Mouse (Mus musculus): ENCODE measurements around the gene 4933427D14Rik. TPM values are rescaled to one million over a fixed set of nuclear protein-coding genes. Genes with fewer than 3 reads are reported as not detected.
A peak's percentile ranks its signal among the peaks of the same experiment; 100 is the strongest.

The 4933427D14Rik gene
- polyA plus RNA-seq, 1 experiment from 2014 or later, result 18.3 TPM

DNA sequence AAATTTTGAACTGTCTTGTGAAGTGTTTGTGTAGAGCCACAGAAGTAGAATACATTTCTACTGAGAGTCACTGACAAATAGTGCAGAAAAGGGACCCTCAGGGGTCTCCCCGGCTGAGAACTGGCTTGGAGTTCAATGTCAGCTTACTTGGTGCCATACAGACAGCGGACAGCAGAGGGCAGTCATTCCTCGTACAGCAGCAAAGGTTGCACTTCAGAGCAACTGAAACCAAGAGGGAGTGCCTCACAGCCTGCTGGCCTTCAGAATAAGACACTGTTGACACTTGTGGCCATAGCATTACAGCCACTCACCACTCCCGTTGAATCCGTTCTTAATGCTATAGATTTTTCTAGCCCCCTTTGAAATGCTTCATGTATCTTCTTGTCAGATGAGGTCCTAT, 17.6 kb upstream of the 4933427D14Rik start:
- WGBS, result 19% methylated on average over 5 of the region's 5 CpGs
- Histone ChIP-seq H3K4me1 (no peaks in the 10 kb centered on the region), H3K36me3 (no peaks in the 10 kb centered on the region), H3K9ac (no peak overlapping the region), H3K4me3 (no peak overlapping the region), H3K4me2 (replicated peaks) (no peak overlapping the region), H3K27ac (no peak overlapping the region), H3K9me3 (no peaks in the 10 kb centered on the region), H3K27me3 (no peaks in the 10 kb centered on the region)
- no peak for ATAC-seq (ENCODE audit: low FRiP score, low read depth)

DNA sequence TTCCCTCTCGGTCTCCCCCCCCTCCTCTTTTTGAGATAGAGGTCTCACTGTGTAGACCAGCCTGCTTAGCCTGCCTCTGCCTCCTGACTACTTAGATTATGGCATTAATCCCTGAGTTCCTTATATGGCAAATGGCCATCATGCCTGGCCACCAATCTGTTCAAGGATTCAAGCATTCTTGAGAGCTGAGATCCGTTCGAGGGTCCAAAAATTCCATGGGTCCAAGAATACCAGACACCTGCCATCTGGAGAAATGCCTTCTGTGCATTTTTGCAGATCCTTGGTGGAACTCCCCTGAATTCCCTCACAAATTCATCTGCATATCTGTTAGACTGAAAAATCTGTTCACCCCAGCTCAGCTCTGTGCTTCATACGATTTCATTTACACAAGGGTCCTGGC, 16.2 kb upstream of the 4933427D14Rik start:
- Histone ChIP-seq H3K9ac (no peak overlapping the region), H3K27ac (no peak overlapping the region), H3K9me3 (no peaks in the 10 kb centered on the region), H3K36me3 (no peaks in the 10 kb centered on the region), H3K4me3 (no peak overlapping the region), H3K4me2 (replicated peaks) (no peak overlapping the region), H3K27me3 (no peaks in the 10 kb centered on the region), H3K4me1 (no peaks in the 10 kb centered on the region)
- ATAC-seq (ENCODE audit: low FRiP score, low read depth), result no peak
- 81% methylated on average over 4 of the region's 4 CpGs for WGBS

DNA sequence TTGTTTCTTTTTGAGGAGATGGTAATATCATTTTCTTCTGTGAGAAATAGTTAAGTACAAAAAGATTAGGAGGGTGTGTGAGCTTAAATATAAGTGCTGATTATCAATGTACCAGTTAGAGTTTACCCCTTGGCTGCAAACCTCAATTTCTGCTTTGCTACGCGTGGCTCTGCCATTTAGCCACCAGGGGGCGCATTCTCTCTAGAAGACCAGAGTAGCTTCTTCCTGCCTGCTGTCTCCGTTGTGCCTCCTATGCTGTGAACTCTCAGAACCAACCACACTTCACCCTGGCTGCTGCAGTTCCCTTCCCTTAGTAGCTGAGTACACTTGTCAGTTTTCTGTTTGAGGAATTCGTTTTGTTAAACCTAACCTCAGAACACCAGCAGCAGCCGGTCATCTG, 14.0 kb upstream of the 4933427D14Rik start:
- no peak overlapping the region for H3K9ac ChIP-seq
- no peak overlapping the region for H3K4me3 ChIP-seq
- H3K36me3 ChIP-seq, result no peaks in the 10 kb centered on the region
- H3K4me2 ChIP-seq (replicated peaks), result no peak overlapping the region
- no peak overlapping the region for H3K27ac ChIP-seq
- H3K4me1 ChIP-seq, result peaks cover 8% of the 10 kb centered on the region; the same call in 1 of the 2 replicates
- 12% methylated on average over 6 of the region's 6 CpGs for WGBS
- no peak for ATAC-seq (ENCODE audit: low FRiP score, low read depth)
- no peaks in the 10 kb centered on the region for H3K27me3 ChIP-seq
- H3K9me3 ChIP-seq, result no peaks in the 10 kb centered on the region

DNA sequence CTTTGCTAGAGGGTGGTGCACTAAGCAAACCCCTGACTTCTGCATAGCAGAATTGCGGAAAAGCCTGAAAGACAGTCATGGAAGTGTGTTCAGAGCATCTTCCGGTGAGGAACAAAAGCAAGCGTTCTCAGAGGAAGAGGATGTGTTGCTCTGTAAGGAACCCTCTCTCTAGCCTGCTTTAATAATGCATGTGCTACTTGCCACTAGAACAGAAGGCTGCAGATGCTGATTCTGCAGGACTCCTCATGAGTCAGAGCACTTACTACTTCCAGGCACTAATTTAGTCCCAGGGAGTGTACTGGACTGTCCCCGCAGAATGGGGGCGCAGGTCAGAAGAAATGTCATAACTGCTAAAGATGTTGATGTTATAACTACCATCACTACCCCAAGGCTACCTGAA, 9.9 kb upstream of the 4933427D14Rik start:
- 83% methylated on average over 5 of the region's 5 CpGs for WGBS
- Histone ChIP-seq H3K4me3 (no peak overlapping the region), H3K36me3 (peaks cover 7% of the 10 kb centered on the region; the same call in 1 of the 2 replicates), H3K9ac (no peak overlapping the region), H3K27ac (no peak overlapping the region), H3K4me1 (peaks cover 21% of the 10 kb centered on the region), H3K27me3 (no peaks in the 10 kb centered on the region), H3K4me2 (replicated peaks) (no peak overlapping the region), H3K9me3 (no peaks in the 10 kb centered on the region)
- no peak for ATAC-seq (ENCODE audit: low FRiP score, low read depth)

DNA sequence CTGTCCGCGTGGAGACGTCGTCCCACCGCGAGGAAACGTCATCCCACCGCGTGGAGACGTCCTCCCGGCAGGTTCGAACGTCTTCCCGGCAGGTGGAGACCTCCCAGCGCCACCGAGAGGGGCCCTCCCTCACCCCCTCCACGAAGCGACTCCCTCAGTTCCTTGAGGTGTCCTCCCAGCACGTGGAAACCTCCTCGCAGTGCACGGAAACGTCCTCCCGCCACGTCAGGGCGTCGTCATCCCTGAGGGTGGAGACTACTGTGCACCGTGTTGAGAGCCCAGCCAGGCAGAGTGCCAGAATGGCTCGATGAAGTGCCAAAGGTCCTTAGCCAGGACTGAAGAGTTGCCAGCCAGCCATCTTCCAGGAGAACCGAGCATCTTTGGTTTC, 8.1 kb upstream of the 4933427D14Rik start, which contains the start of gene Med31:
Med31 (minus strand) TSS at position 183 of the 388 bp plus-strand sequence.
- Histone ChIP-seq H3K4me3 (peak within 1 kb of the TSS; percentile 70), H3K9me3 (no peaks in the 10 kb centered on the region), H3K27me3 (no peaks in the 10 kb centered on the region), H3K4me2 (replicated peaks) (peak within 1 kb of the TSS; percentile 90), H3K36me3 (peaks cover 21% of the 10 kb centered on the region), H3K9ac (peak within 1 kb of the TSS; percentile 76), H3K4me1 (peaks cover 21% of the 10 kb centered on the region), H3K27ac (peak within 1 kb of the TSS; percentile 44)
- ATAC-seq (ENCODE audit: low FRiP score, low read depth), result peak; percentile 70
- 2% methylated on average over 29 of the region's 29 CpGs for WGBS

DNA sequence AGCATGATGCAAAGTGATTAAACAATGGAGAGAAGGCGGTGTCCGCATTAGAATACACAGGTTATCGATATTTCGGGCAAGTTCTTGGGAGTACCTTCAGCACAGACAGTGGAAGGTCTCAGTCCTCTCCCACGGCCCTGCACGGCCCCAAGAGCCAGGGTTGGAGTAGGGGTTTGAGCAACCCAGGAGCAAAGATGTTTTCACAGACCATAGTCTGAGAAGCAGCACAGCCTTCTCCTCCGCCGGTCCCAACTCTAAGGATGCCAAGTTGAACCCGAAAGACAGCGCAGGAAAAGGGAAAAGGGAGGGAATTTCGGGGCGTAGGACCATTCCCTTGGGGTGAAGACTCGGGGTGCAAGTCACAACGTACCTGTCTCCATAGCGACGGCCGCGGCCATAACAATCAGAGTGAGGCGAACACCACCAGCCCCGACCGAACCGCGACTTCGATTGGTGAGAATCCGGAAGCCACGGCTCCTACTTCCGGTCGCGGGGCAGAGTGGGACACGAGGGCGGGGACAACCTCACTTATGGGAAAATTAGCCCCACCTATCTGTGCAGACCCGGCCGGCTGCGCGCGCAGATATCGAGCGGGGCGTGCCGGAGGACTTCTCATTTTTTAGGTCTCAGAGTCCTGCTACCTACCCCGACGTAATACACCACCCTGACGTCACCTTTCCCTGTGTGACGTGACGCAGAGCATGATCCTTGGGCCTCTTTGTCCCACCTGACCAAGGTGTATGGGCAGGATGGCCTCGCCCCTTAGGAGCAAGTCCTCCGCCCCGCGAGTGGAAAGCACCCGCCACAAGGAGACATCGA, 7.5 kb upstream of the 4933427D14Rik start:
- H3K4me1 ChIP-seq, result peaks cover 21% of the 10 kb centered on the region
- H3K9me3 ChIP-seq, result no peaks in the 10 kb centered on the region

DNA sequence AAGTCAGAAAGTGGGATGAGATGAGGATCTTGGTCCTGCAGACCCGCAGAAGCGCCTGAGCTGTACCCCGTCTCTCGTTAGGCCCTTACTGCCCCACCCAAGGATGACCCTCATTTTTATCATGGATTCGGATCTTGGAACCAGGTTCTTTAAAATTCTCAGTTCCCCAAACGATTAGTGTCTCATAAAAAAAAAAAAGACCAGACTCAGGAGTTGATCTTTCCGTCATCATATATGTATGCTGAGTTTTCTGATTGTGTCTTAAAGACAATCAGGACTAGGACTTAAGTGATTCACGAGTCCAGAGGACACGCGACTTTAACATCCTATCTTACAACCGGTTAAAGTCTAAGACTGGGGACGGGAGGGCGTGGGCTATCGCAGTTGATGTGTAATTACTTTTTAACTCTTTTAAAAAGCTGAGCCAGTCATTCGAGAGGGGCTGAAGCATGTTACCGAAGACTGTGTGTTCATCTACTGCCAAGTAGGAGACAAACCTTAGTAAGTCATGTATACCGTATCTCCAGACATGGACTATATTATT, 647 bp upstream of the 4933427D14Rik start:
- H3K9me3 ChIP-seq, result no peaks in the 10 kb centered on the region
- WGBS, result 14% methylated on average over 17 of the region's 17 CpGs
- peak overlapping the region; percentile 94 for H3K4me2 ChIP-seq (replicated peaks)
- H3K27ac ChIP-seq, result peak overlapping the region; percentile 58
- H3K27me3 ChIP-seq, result no peaks in the 10 kb centered on the region
- peak overlapping the region; percentile 89 for H3K4me3 ChIP-seq
- H3K9ac ChIP-seq, result peak overlapping the region; percentile 90
- no peak for ATAC-seq (ENCODE audit: low FRiP score, low read depth)
- H3K4me1 ChIP-seq, result peaks cover 28% of the 10 kb centered on the region
- peaks cover 35% of the 10 kb centered on the region for H3K36me3 ChIP-seq

More for the DNA sequence above, 7.5 kb upstream of the 4933427D14Rik start:
- WGBS, result under 1% methylated on average over 51 of the region's 51 CpGs
- H3K27me3 ChIP-seq, result no peaks in the 10 kb centered on the region
- ATAC-seq (ENCODE audit: low FRiP score, low read depth), result peak; percentile 97
- peak overlapping the region; percentile 76 for H3K9ac ChIP-seq
- peaks cover 27% of the 10 kb centered on the region for H3K36me3 ChIP-seq
- peak overlapping the region; percentile 90 for H3K4me2 ChIP-seq (replicated peaks)
- peak overlapping the region; percentile 44 for H3K27ac ChIP-seq
- peak overlapping the region; percentile 70 for H3K4me3 ChIP-seq

DNA sequence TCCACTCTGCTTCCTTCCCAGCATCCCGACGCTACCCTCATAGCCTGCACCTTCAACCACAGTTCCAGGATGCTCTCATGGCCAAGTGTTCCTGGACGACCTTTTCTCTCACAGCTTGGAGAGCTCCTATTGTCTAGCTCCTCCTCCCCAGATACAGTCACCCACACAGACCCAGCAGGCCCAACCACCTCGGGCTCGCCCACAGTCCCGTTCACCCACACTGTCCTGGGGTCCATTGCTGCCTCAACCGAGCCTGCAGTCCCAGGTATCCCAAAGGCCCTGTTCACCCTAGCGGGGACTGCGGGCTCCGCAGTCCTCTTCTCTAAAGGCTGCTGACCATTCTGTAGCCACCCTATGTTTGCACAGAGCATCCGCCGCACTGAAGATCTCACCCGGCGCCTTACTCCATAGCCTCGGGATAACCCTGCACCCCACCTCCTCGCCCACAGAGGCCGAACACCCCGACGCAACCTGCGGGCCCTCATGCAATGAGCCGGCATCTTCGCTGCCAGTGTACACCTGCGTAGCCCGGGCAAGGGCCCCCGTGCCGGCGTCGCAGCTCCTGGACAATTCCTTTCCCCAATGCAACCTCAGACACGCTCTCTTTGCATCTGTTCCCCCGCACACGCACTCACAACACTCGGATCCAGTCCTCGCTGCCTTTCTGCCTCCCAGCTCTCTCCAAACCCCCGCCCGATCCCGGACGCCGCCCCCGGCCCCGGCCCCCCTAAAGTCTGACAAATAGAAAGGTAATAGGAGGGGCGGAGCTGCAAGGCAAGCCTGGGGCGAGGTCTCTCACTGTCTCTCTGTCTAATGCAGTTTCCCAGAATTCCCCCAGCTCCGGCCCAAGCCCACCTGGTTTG, 687 bp downstream of the 4933427D14Rik start, which contains the start of gene Gm43951:
Gm43951 (minus strand) TSS at position 500 of the 863 bp plus-strand sequence.
- Histone ChIP-seq H3K9me3 (no peaks in the 10 kb centered on the region), H3K36me3 (peaks cover 32% of the 10 kb centered on the region), H3K4me1 (peaks cover 28% of the 10 kb centered on the region), H3K27ac (peak within 1 kb of the TSS; percentile 76), H3K4me2 (replicated peaks) (peak within 1 kb of the TSS; percentile 94), H3K4me3 (peak within 1 kb of the TSS; percentile 89), H3K9ac (peak within 1 kb of the TSS; percentile 90), H3K27me3 (no peaks in the 10 kb centered on the region)
- under 1% methylated on average over 43 of the region's 43 CpGs for WGBS
- ATAC-seq (ENCODE audit: low FRiP score, low read depth), result peak; percentile 26

DNA sequence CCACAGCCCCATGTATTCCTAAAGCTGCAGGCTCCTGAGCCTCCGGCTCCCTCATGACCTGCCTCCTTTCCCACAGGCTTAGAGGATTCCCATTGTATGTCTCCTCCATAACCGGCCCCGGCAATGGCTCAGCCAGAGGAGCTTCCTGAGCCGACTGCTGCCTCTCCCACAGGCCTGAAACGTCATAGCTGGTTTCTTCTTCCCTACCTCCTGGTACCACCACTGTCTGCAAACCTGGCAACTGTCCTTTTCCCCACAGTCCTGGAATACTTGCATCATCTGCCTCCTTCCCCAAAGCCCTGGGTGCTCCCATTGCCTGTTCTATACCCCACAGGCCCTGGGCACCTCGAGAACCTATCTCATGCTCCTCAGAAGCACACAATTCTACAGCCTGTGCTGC, 2.0 kb downstream of the 4933427D14Rik start:
- H3K27me3 ChIP-seq, result no peaks in the 10 kb centered on the region
- peaks cover 26% of the 10 kb centered on the region for H3K36me3 ChIP-seq
- 0 out of 2 replicates have a peak overlapping the region, but pooled peaks have one; percentile 89 for H3K4me3 ChIP-seq
- peaks cover 28% of the 10 kb centered on the region for H3K4me1 ChIP-seq
- peak overlapping the region; percentile 90 for H3K9ac ChIP-seq
- 86% methylated on average over 6 of the region's 6 CpGs for WGBS
- H3K9me3 ChIP-seq, result no peaks in the 10 kb centered on the region
- H3K4me2 ChIP-seq (replicated peaks), result peak overlapping the region; percentile 94
- H3K27ac ChIP-seq, result no peak overlapping the region
- no peak for ATAC-seq (ENCODE audit: low FRiP score, low read depth)

DNA sequence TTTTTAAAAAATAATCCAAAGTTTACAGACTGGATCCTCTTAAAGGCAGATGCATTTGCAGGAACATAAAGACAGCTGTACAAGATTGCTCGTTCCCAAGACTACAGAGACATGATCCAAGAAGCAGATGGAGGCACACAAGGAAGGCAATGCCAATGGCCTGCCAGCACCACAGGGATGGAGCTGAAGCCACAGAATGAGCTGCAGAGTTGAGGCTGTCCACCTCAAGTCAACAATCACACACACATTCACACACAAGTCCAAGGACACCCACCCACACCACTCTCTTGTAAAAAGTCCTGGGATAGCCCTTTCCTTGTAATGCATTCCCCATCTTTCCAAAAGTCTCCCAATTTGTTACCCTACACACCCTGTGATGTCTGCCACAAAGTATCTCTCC, 3.8 kb downstream of the 4933427D14Rik start:
- Histone ChIP-seq H3K36me3 (peaks cover 26% of the 10 kb centered on the region), H3K4me2 (replicated peaks) (no peak overlapping the region), H3K9ac (no peak overlapping the region), H3K9me3 (no peaks in the 10 kb centered on the region), H3K27me3 (no peaks in the 10 kb centered on the region), H3K27ac (no peak overlapping the region), H3K4me1 (peaks cover 24% of the 10 kb centered on the region), H3K4me3 (no peak overlapping the region)
- WGBS, result 80% methylated on average over 1 of the region's 1 CpGs
- no peak for ATAC-seq (ENCODE audit: low FRiP score, low read depth)

DNA sequence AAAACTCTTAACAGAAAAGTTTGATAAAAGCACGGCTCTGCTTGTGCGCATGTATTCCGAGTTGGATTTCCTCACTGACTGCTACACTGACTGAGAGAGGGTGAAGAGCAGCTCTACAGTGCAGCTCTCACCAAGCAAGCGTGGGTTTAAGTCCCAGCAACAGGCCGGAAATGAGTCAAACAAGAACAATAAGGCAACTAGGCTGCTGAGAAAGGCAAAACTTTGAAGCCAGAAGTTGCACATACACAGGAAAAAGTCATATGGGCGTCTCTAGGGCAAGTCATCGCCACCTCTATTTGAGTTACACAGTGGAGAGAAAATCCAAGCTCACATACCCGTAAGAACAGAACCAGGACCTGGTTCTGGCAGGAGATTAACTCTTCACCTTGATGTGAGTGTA, 10.8 kb downstream of the 4933427D14Rik start:
- H3K36me3 ChIP-seq, result peaks cover 44% of the 10 kb centered on the region
- WGBS, result 88% methylated on average over 8 of the region's 8 CpGs

DNA sequence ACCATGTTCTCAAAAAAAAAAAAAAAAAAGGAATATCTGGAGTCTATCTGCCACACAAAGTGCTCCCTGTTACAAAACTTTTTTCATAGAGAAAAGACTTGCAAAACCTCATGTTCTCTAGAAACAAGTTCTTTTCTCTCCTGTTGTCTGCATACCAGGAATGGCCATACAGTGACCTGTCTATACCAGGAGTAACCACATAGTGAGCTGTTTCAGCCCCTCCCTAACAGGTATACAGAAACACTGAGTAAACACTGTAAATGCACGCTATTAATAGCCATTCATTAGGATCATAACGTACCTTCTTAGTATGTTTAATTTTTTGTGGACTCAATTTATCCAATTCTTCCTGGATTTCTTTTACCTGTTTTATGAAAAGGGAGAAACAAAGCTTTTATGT, 13.0 kb downstream of the 4933427D14Rik start:
- Histone ChIP-seq H3K4me3 (no peak overlapping the region), H3K9me3 (no peaks in the 10 kb centered on the region), H3K27me3 (no peaks in the 10 kb centered on the region), H3K36me3 (peaks cover 53% of the 10 kb centered on the region), H3K9ac (no peak overlapping the region), H3K4me2 (replicated peaks) (no peak overlapping the region), H3K4me1 (no peaks in the 10 kb centered on the region), H3K27ac (no peak overlapping the region)
- WGBS, result 93% methylated on average over 2 of the region's 2 CpGs
- no peak for ATAC-seq (ENCODE audit: low FRiP score, low read depth)

More for the DNA sequence above, 10.8 kb downstream of the 4933427D14Rik start:
- Histone ChIP-seq H3K4me1 (no peaks in the 10 kb centered on the region), H3K27me3 (no peaks in the 10 kb centered on the region), H3K4me3 (no peak overlapping the region), H3K27ac (no peak overlapping the region), H3K4me2 (replicated peaks) (no peak overlapping the region), H3K9me3 (no peaks in the 10 kb centered on the region), H3K9ac (no peak overlapping the region)
- no peak for ATAC-seq (ENCODE audit: low FRiP score, low read depth)
